Mouse (Mus musculus): ENCODE measurements around the gene Cdkn2d. TPM values are rescaled to one million over a fixed set of nuclear protein-coding genes. Genes with fewer than 3 reads are reported as not detected.

The Cdkn2d gene
- polyA plus RNA-seq, 2 experiments = 43.2 to 51.1 TPM

DNA sequence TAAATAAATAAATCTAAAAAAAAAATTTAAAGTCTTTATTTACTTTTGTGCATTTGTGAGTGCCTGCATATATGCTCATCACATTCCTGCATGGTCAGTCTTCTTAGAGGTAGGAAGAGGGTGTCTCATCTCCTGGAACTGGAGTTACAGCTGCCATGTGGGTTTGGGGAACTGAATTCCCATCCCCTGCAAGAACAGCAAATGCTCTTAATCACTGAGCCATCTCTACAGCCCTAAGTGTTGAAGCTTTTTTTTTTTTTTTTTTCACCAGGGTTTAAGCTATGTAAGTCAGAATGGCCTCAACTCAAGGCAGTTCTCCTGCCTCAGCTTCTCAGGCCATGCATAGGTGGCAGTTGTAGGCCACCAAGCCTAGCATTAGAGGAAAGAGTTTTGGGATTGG, 43.5 kb upstream of the Cdkn2d start:
- ATAC-seq (ENCODE audit: low FRiP score, low read depth) (no peak), DNase-seq (ENCODE audit: low spot score) (no peak)
- H3K27me3 ChIP-seq (ENCODE audit: control insufficient read depth, insufficient read depth, low read length) = no peaks in the 10 kb centered on the region

DNA sequence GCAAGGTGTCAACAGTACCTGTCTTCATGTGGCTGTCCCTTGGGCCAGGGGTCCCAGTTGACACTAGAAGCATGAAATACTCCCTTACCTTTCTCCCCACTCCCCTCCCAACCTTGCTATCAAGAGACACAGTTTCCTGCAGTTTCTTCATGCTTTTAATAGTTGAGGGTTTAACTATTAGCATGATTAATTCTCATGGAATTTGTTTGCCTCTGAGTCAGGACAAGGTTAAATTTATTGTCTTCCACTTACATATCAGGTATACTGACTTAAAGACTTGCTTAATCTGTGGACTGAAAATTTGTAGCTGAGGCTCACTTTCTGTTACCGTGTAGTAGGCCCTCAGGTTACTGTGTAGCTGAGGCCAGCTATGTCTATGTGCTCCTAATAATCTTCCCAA, 42.3 kb upstream of the Cdkn2d start:
- Histone ChIP-seq H3K27me3 (ENCODE audit: control insufficient read depth, insufficient read depth, low read length) (no peaks in the 10 kb centered on the region), H3K36me3 (ENCODE audit: control insufficient read depth, insufficient read depth, low read length) (no peaks in the 10 kb centered on the region), H3K9ac (ENCODE audit: low read depth, low read length, severe bottlenecking) (no peak overlapping the region), H3K9me3 (ENCODE audit: control insufficient read depth, low read length) (no peaks in the 10 kb centered on the region; the same call in 1 of the 2 replicates), H3K4me1 (ENCODE audit: control insufficient read depth, insufficient read depth, low read length) (peaks cover 7% of the 10 kb centered on the region; the same call in 1 of the 2 replicates), H3K27ac (replicated peaks; ENCODE audit: low read depth, low read length) (no peak overlapping the region), H3K4me3 (replicated peaks; ENCODE audit: low read length) (no peak overlapping the region), H3K4me2 (replicated peaks; ENCODE audit: low read depth, low read length, severe bottlenecking) (no peak overlapping the region)
- DNase-seq (ENCODE audit: low spot score) (no peak), ATAC-seq (ENCODE audit: low FRiP score, low read depth) (no peak)
- TF ChIP-seq POLR2A (IDR thresholded peaks at IDR 0.05; ENCODE audit: borderline replicate concordance, extremely low read depth, insufficient read depth, insufficient read length) = no peak
- WGBS = 88% methylated on average over 1 of the region's 1 CpGs

More for the DNA sequence above, 43.5 kb upstream of the Cdkn2d start:
- no peaks in the 10 kb centered on the region; the same call in 1 of the 2 replicates for H3K9me3 ChIP-seq (ENCODE audit: control insufficient read depth, low read length)
- H3K9ac ChIP-seq (ENCODE audit: low read depth, low read length, severe bottlenecking) = no peak overlapping the region
- H3K27ac ChIP-seq (replicated peaks; ENCODE audit: low read depth, low read length) = no peak overlapping the region
- TF ChIP-seq POLR2A (IDR thresholded peaks at IDR 0.05; ENCODE audit: borderline replicate concordance, extremely low read depth, insufficient read depth, insufficient read length) = no peak
- H3K4me1 ChIP-seq (ENCODE audit: control insufficient read depth, insufficient read depth, low read length) = peaks cover 7% of the 10 kb centered on the region; the same call in 1 of the 2 replicates
- H3K36me3 ChIP-seq (ENCODE audit: control insufficient read depth, insufficient read depth, low read length) = peaks cover 1% of the 10 kb centered on the region; the same call in 1 of the 2 replicates
- no peak overlapping the region for H3K4me2 ChIP-seq (replicated peaks; ENCODE audit: low read depth, low read length, severe bottlenecking)
- no peak overlapping the region for H3K4me3 ChIP-seq (replicated peaks; ENCODE audit: low read length)

DNA sequence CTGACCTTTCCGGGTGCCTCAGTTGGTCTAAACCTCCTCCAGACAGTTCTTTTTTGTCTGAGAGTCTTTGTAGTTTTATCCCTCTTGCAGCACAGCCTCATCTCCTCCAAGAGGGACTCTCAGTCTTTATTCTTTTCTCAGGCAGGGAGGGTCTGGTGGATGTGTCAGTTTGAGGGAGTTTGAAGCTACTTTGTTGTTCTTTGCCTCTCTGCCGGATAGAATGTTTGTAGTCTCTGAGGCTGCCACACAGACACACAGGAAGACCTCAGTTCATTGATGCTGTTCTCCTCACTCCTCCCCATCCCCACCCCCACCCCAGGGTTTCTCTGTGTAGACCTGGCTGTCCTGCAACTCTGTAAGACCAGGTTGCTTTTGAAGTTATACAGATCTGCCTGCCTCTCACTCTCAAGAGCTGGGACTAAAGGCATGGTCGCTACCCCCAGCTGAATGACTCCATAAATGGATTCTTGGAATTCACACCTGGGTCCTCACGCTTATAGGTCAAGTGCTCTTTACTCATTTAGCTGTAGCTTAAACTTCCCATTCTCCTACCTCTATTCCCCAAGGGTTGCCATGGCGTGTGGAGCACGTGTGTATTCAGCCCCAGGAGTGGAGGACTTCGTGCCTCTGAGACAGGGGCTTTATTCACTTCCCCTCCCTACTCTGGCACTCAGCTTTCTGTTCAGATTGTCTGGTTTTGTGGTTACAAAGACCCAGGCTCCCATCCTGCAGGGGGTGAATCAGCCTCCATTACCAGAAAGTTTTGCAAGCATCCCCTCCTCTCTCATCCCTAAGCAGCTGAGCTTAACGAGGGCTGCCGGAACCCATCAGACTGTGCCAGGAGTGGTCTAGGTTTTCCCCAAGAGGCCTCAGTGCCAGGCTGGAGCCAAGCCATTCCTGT, 41.2 kb upstream of the Cdkn2d start:
- DNase-seq (ENCODE audit: low spot score) (no peak), ATAC-seq (ENCODE audit: low FRiP score, low read depth) (no peak)
- H3K4me1 ChIP-seq (ENCODE audit: control insufficient read depth, insufficient read depth, low read length) = peaks cover 4% of the 10 kb centered on the region; the same call in 1 of the 2 replicates
- H3K9ac ChIP-seq (ENCODE audit: low read depth, low read length, severe bottlenecking) = 0 out of 2 replicates have a peak overlapping the region, but pooled peaks have one; percentile 16
- no peak overlapping the region for H3K27ac ChIP-seq (replicated peaks; ENCODE audit: low read depth, low read length)
- H3K4me3 ChIP-seq (replicated peaks; ENCODE audit: low read length) = no peak overlapping the region
- no peaks in the 10 kb centered on the region; the same call in 1 of the 2 replicates for H3K9me3 ChIP-seq (ENCODE audit: control insufficient read depth, low read length)
- H3K4me2 ChIP-seq (replicated peaks; ENCODE audit: low read depth, low read length, severe bottlenecking) = no peak overlapping the region
- H3K36me3 ChIP-seq (ENCODE audit: control insufficient read depth, insufficient read depth, low read length) = no peaks in the 10 kb centered on the region
- no peaks in the 10 kb centered on the region for H3K27me3 ChIP-seq (ENCODE audit: control insufficient read depth, insufficient read depth, low read length)
- WGBS = 34% methylated on average over 9 of the region's 9 CpGs
- TF ChIP-seq POLR2A (IDR thresholded peaks at IDR 0.05; ENCODE audit: borderline replicate concordance, extremely low read depth, insufficient read depth, insufficient read length) = no peak

DNA sequence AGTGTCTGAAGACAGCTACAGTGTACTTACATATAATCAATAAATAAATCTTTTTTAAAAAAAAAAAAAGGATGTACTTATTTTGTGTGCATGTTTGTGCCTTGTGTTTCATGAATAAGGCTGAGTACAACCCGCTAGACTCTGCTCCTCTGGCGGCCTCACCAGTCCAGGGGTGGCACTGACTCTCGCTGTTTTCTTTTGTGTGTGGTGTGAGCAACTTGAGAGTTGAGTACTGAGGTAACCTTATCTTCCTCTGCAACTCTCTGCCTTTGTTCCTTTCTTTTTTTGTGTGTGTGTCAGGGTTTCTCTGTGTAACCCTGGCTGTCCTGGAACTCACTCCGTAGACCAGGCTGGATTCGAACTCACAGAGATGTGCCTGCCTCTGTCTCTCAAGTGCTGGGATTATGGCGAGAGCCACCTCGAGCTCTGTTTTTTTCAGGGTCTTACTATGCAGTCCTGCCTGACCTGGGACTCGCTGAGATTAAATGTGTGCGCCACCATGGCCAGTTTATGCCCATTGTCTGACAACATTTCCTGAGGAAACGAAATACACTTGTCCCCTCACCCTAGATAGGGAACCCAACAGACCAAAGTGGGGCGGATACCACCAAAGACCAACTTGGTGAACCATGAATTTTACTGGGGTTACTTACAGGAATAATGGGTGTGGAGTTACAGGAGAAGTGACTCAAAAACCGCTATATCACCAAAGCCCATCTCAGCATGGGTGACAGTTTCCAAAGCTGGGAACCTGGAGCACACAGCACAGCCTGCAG, 40.3 kb upstream of the Cdkn2d start:
- Histone ChIP-seq H3K36me3 (ENCODE audit: control insufficient read depth, insufficient read depth, low read length) (0 out of 2 replicates have a peak, but pooled peaks cover under 1% of the 10 kb centered on the region), H3K9me3 (ENCODE audit: control insufficient read depth, low read length) (no peaks in the 10 kb centered on the region; the same call in 1 of the 2 replicates), H3K27ac (replicated peaks; ENCODE audit: low read depth, low read length) (no peak overlapping the region), H3K4me3 (replicated peaks; ENCODE audit: low read length) (no peak overlapping the region), H3K4me1 (ENCODE audit: control insufficient read depth, insufficient read depth, low read length) (peaks cover 3% of the 10 kb centered on the region; the same call in 1 of the 2 replicates), H3K9ac (ENCODE audit: low read depth, low read length, severe bottlenecking) (no peak overlapping the region), H3K27me3 (ENCODE audit: control insufficient read depth, insufficient read depth, low read length) (no peaks in the 10 kb centered on the region), H3K4me2 (replicated peaks; ENCODE audit: low read depth, low read length, severe bottlenecking) (no peak overlapping the region)
- ATAC-seq (ENCODE audit: low FRiP score, low read depth) = no peak
- WGBS = 89% methylated on average over 12 of the region's 12 CpGs
- no peak for TF ChIP-seq POLR2A (IDR thresholded peaks at IDR 0.05; ENCODE audit: borderline replicate concordance, extremely low read depth, insufficient read depth, insufficient read length)
- no peak for DNase-seq (ENCODE audit: low spot score)

DNA sequence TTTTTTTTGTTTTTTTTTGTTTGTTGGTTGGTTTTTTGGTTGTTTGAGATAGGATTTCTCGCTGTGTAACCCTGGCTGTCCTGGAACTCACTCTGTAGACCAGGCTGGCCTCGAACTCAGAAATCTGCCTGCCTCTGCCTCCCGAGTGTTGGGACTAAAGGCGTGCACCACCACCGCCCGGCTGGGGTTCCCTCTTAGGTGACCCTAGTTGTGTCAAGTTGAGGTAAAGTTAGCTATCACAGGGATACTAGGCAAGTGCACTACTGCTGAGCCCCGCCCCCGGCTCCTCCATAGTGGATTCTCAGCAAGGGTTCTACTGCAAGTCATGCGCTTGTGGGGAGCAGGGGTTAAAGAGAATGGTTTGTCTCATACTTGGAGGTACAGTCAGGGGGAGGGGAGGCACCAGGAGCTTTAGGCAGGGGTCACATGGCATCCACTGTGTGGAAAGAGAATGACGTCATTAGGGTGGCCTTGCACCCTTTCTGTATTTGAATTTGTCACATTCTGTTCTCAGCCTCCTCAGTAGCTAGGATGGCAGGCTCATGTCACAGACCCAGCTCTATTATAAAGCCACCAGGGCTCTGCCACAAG, 38.6 kb upstream of the Cdkn2d start:
- no peaks in the 10 kb centered on the region for H3K27me3 ChIP-seq (ENCODE audit: control insufficient read depth, insufficient read depth, low read length)
- peaks cover 3% of the 10 kb centered on the region; the same call in 1 of the 2 replicates for H3K4me1 ChIP-seq (ENCODE audit: control insufficient read depth, insufficient read depth, low read length)
- no peak overlapping the region for H3K4me3 ChIP-seq (replicated peaks; ENCODE audit: low read length)
- H3K4me2 ChIP-seq (replicated peaks; ENCODE audit: low read depth, low read length, severe bottlenecking) = no peak overlapping the region
- no peak for TF ChIP-seq POLR2A (IDR thresholded peaks at IDR 0.05; ENCODE audit: borderline replicate concordance, extremely low read depth, insufficient read depth, insufficient read length)
- DNase-seq (ENCODE audit: low spot score) (no peak), ATAC-seq (ENCODE audit: low FRiP score, low read depth) (no peak)
- no peak overlapping the region for H3K9ac ChIP-seq (ENCODE audit: low read depth, low read length, severe bottlenecking)
- 89% methylated on average over 10 of the region's 10 CpGs for WGBS
- H3K9me3 ChIP-seq (ENCODE audit: control insufficient read depth, low read length) = no peaks in the 10 kb centered on the region; the same call in 1 of the 2 replicates
- 0 out of 2 replicates have a peak, but pooled peaks cover 3% of the 10 kb centered on the region for H3K36me3 ChIP-seq (ENCODE audit: control insufficient read depth, insufficient read depth, low read length)
- no peak overlapping the region for H3K27ac ChIP-seq (replicated peaks; ENCODE audit: low read depth, low read length)
